Comparison of ENCODE assay signal across 8 mouse cellular contexts in the genomic region with DNA sequence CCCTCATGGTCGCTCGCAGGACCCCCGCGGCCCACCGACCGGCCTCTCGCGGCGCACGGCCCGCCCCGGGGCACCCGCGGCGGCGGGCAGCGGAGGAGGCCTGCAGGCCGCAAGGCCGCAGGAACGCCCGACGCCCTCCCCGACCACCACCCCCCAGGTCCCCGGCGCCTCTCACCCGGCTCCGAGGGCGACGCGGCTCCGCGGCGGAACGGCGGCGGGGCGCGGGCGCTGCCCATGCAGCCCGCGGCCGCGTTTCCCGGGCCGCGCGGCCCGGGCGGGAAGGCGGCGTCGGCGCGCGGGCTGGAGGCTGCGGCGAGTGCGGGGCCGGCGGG. TPM values are rescaled to one million over a fixed set of nuclear protein-coding genes. Genes with fewer than 3 reads are reported as not detected.
DNase-seq lines count a peak whose midpoint lies in the region; ATAC-seq and TF ChIP-seq lines count a peak whose summit lies in the region.

No protein-coding gene starts in this region.

- TF ChIP-seq CTCF in cerebellum, adult 2 months (IDR thresholded peaks at IDR 0.05; ENCODE audit: borderline replicate concordance, insufficient read depth, low read depth, low read length): no peak
- TF ChIP-seq CTCF in spleen, adult 2 months (IDR thresholded peaks at IDR 0.05; ENCODE audit: extremely low read depth, insufficient read depth, insufficient read length, insufficient replicate concordance): no peak

- no peaks in the 10 kb centered on the region for H3K27me3 ChIP-seq in cerebellum, adult 2 months (ENCODE audit: control insufficient read depth, insufficient read depth, low read length)
- H3K27me3 ChIP-seq in spleen, adult 2 months (ENCODE audit: control insufficient read depth, insufficient read depth, low read length): no peaks in the 10 kb centered on the region
- no peaks in the 10 kb centered on the region for H3K27me3 ChIP-seq in liver, embryonic 13.5 days

- peak overlapping the region; percentile 83 for H3K27ac ChIP-seq in cerebellum, adult 2 months (ENCODE audit: insufficient read depth, low read length)
- peak overlapping the region; percentile 99 for H3K27ac ChIP-seq in spleen, adult 2 months (ENCODE audit: insufficient read depth, low read length)
- H3K27ac ChIP-seq in liver, embryonic 13.5 days: peak overlapping the region; percentile 94

- H3K4me2 ChIP-seq in liver, embryonic 13.5 days: peak overlapping the region; percentile 88

- H3K4me3 ChIP-seq in cerebellum, adult 2 months (replicated peaks; ENCODE audit: insufficient read depth, low read depth, low read length): peak overlapping the region; percentile 96
- H3K4me3 ChIP-seq in spleen, adult 2 months (ENCODE audit: extremely low read depth, insufficient read depth, insufficient read length): peak overlapping the region; percentile 97
- peak overlapping the region; percentile 100 for H3K4me3 ChIP-seq in liver, embryonic 13.5 days (replicated peaks)

- no peak; the same call in 1 of the 2 replicates for ATAC-seq in liver, embryonic 13.5 days (ENCODE audit: low read depth)

- WGBS in cerebellum, adult 2 months: 1% methylated on average over 59 of the region's 60 CpGs
- WGBS in spleen, adult 2 months: under 1% methylated on average over 55 of the region's 60 CpGs
- 2% methylated on average over 42 of the region's 60 CpGs for WGBS in liver, embryonic 13.5 days (ENCODE audit: insufficient replicate concordance)

- no peaks in the 10 kb centered on the region for H3K36me3 ChIP-seq in spleen, adult 2 months (ENCODE audit: control insufficient read depth, insufficient read depth, low read length)
- H3K36me3 ChIP-seq in liver, embryonic 13.5 days: 0 out of 2 replicates have a peak, but pooled peaks cover 3% of the 10 kb centered on the region

- no peaks in the 10 kb centered on the region for H3K9me3 ChIP-seq in liver, embryonic 13.5 days (replicated peaks)

- DNase-seq in cerebellum, adult 2 months: no peak
- DNase-seq in cerebellum, postnatal 25 days: no peak
- DNase-seq in spleen, adult 2 months (ENCODE audit: low read depth in 1 of 2, low spot score in 2 of 2): no peak
- DNase-seq in spleen, adult 12 weeks (ENCODE audit: low spot score): no peak
- DNase-seq in liver, embryonic 13.5 days: no peak
- peak; percentile 40 for DNase-seq in yolk sac, embryonic 10.5 days (ENCODE audit: low spot score)
- no peak for DNase-seq in layer of hippocampus, adult 8-10 months (ENCODE audit: low spot score in 2 of 2)
- no peak for DNase-seq in spleen, postnatal 14 days (ENCODE audit: low spot score in 2 of 2)

- TF ChIP-seq POLR2A in cerebellum, adult 2 months (IDR thresholded peaks at IDR 0.05; ENCODE audit: borderline replicate concordance, insufficient read depth, low read length): no peak
- no peak for TF ChIP-seq POLR2A in spleen, adult 2 months (IDR thresholded peaks at IDR 0.05; ENCODE audit: low read depth, low read length)

- H3K4me1 ChIP-seq in cerebellum, adult 2 months (ENCODE audit: control insufficient read depth, insufficient read depth, low read length): peaks cover 14% of the 10 kb centered on the region
- peaks cover 28% of the 10 kb centered on the region for H3K4me1 ChIP-seq in spleen, adult 2 months (ENCODE audit: control insufficient read depth, insufficient read depth, insufficient read length)
- peaks cover 70% of the 10 kb centered on the region for H3K4me1 ChIP-seq in liver, embryonic 13.5 days (replicated peaks)

- H3K9ac ChIP-seq in liver, embryonic 13.5 days: peak overlapping the region; percentile 100

RNA-seq across cellular contexts. Expression of a gene that starts 0.3 kb away (rescaled TPM):
- polyA plus RNA-seq in cerebellum, adult 2 months (2012; rRNA removed): 104 and 105 TPM in 2 replicates
- 76.3 and 77.7 TPM in 2 replicates for polyA plus RNA-seq in spleen, adult 2 months (2012; rRNA removed)
- 10.7 and 13.6 TPM in 2 replicates for polyA plus RNA-seq in liver, embryonic 13.5 days (2015; fragmentation: Nextera tagmentation; extraction: Ambion mirVana)
- total RNA-seq in layer of hippocampus, adult 8-10 months (2022): 100 to 1,000 TPM; 149 to 174 (median 162) TPM

RNA-seq across cellular contexts. Expression of a gene that starts 21.0 kb away (rescaled TPM):
- 103 and 104 TPM in 2 replicates for polyA plus RNA-seq in cerebellum, adult 2 months (2012; rRNA removed)
- 62.6 and 74.1 TPM in 2 replicates for polyA plus RNA-seq in spleen, adult 2 months (2012; rRNA removed)
- polyA plus RNA-seq in liver, embryonic 13.5 days (2015; fragmentation: Nextera tagmentation; extraction: Ambion mirVana): 25.3 and 25.7 TPM in 2 replicates
- 10 to 100 TPM; 51.8 to 64.2 (median 60.9) TPM for total RNA-seq in layer of hippocampus, adult 8-10 months (2022)
